Mouse (Mus musculus) activated CD4-positive, CD25-positive, alpha-beta regulatory T cell, adult 9 weeks (primary cell): Measurements from ENCODE around the gene Gal3st1. TPM values are rescaled to one million over a fixed set of nuclear protein-coding genes. Genes with fewer than 3 reads are reported as not detected.

Experiments used
- polyA plus RNA-seq: library from polyadenylated mRNA; unstranded; fragments of 100-300 nt; shearing (Covaris generic); gene quantifications from one replicate; pipeline ENCODE4 v1.2.1, GENCODE M21; 2017

Gene Gal3st1
- polyA plus RNA-seq = 0.45 TPM

GRCm38 (mm10) chr11:3983291-3983862, at the start of gene Gal3st1:
Gene Gal3st1 (plus strand): TSS chr11:3983636.

GRCm38 (mm10) chr11:3963610-3964415, 19.6 kb upstream of the Gal3st1 start, which contains the start of gene Pes1:
Gene Pes1 (plus strand): TSS chr11:3963975.

GRCm38 (mm10) chr11:3976678-3977077, 6.8 kb upstream of the Gal3st1 start, which contains the start of gene 4930556J24Rik:
Gene 4930556J24Rik (minus strand): TSS chr11:3976778.

GRCm38 (mm10) chr11:4031126-4031941, 47.9 kb downstream of the Gal3st1 start, which contains the start of gene Sec14l4:
Gene Sec14l4 (plus strand): TSS chr11:4031462.

Other genes starting within 250 kb of the Gal3st1 start
- not detected for gene Osbp2, start 119.7 kb upstream of the Gal3st1 start, polyA plus RNA-seq
- gene 4921536K21Rik, start 88.5 kb upstream of the Gal3st1 start, polyA plus RNA-seq = not detected
- 0.27 TPM for gene Dusp18, start 88.4 kb upstream of the Gal3st1 start, polyA plus RNA-seq
- gene Slc35e4, start 69.0 kb upstream of the Gal3st1 start, polyA plus RNA-seq = 2.8 TPM
- gene Tcn2, start 51.5 kb upstream of the Gal3st1 start, polyA plus RNA-seq = 35.5 TPM
- 88.8 TPM for gene Pes1, start 19.7 kb upstream of the Gal3st1 start, polyA plus RNA-seq
- gene 4930556J24Rik, start 6.9 kb upstream of the Gal3st1 start, polyA plus RNA-seq = not detected
- not detected for gene Sec14l4, start 47.8 kb downstream of the Gal3st1 start, polyA plus RNA-seq
- gene Sec14l3, start 81.2 kb downstream of the Gal3st1 start, polyA plus RNA-seq = not detected
- 3.2 TPM for gene Mtfp1, start 111.8 kb downstream of the Gal3st1 start, polyA plus RNA-seq
- gene Sec14l2, start 139.8 kb downstream of the Gal3st1 start, polyA plus RNA-seq = 1.5 TPM
- gene Rnf215, start 151.6 kb downstream of the Gal3st1 start, polyA plus RNA-seq = 17.0 TPM
- gene Ccdc157, start 176.7 kb downstream of the Gal3st1 start, polyA plus RNA-seq = 7.1 TPM
- 102 TPM for gene Sf3a1, start 176.7 kb downstream of the Gal3st1 start, polyA plus RNA-seq
- gene Tbc1d10a, start 203.2 kb downstream of the Gal3st1 start, polyA plus RNA-seq = 40.4 TPM
- 45.9 TPM for gene Castor1, start 234.6 kb downstream of the Gal3st1 start, polyA plus RNA-seq